Mouse (Mus musculus) megakaryocyte, embryonic 14.5 days (primary cell): Measurements from ENCODE around the gene Rasgrp1.

Experiments used
- FLI1 ChIP-seq: IDR thresholded peaks from 2 replicates; pipeline ENCODE4 v1.6.1; 2012; ENCODE audit warnings: low read length, inconsistent platforms, mixed read lengths
- GATA1 ChIP-seq: IDR thresholded peaks from 3 replicates; pipeline ENCODE4 v1.6.1; 2012; ENCODE audit warnings: mixed read lengths, low read length, inconsistent platforms, borderline replicate concordance

GRCm38 (mm10) chr2:117304941-117305340 is 37.9 kb downstream of the Rasgrp1 start:
- TF ChIP-seq GATA1: no peak
- TF ChIP-seq FLI1: no peak
